Mouse (Mus musculus) central nervous system, embryonic 11.5 days (tissue): ENCODE measurements around the gene Ms4a6c. TPM values are rescaled to one million over a fixed set of nuclear protein-coding genes. Genes with fewer than 3 reads are reported as not detected.

Experiments
- polyA plus RNA-seq: library from polyadenylated mRNA; depleted of rRNA; stranded (reverse); fragments of >200 nt; gene quantifications from 2 replicates; pipeline ENCODE4 v1.2.3, GENCODE M21; 2012; rRNA removed

Ms4a6c gene
- 2.6 and 3.3 TPM in 2 replicates for polyA plus RNA-seq

DNA sequence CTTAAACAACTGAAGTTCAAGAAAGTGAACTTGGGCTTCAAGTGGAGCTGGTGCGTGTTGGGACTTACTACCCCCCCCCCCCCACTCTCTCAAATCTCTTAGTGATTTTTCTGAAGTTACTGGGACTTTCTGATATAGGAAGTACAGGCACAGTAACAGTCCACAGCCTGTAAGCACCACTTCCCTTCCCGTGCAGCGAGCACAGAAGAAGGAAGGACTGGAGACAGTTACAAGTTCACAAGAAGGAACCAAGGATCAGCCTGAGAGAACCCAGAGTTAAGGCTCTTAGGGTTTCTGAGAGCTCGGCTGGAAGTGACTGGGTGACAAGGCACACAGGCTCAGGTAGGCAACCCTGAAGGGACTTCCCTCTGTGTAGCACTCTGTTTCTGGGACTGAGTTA, at the start of gene Ms4a6c:
Ms4a6c (plus strand) TSS at position 152 of the 400 bp plus-strand sequence.

GRCm38 (mm10) chr19:11443338-11443737, 25.8 kb upstream of the Ms4a6c start, which contains the start of gene Ms4a4b:
Ms4a4b (plus strand) TSS chr19:11443553.

DNA sequence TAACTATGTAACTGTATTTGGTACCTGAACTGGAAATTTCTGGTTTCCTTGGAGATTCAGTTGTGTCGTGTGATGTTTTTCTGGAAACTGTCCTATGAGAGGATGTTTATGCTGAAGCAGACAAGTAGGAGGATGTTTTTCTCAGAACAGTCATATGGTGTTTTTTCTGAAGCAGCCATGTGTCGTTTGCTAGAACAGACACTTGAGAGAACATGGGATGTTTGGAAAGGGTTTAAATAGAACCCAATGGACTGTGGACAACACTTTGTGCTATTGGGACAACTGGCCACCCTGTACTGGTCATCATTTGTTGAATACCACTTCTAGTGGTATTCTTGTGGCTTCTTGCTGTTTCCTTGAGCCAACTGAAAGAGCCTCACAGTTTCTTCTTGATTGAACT, 16.6 kb downstream of the Ms4a6c start, which contains the start of gene Gm8369:
Gm8369 (plus strand) TSS at position 193 of the 400 bp plus-strand sequence.

GRCm38 (mm10) chr19:11516246-11516645, 47.1 kb downstream of the Ms4a6c start, which contains the start of gene Ms4a6b:
Ms4a6b (plus strand) TSS chr19:11516512.

Other genes starting within 250 kb of the Ms4a6c start
- gene Ms4a12, start 236.9 kb upstream of the Ms4a6c start, polyA plus RNA-seq = not detected in 2 replicates
- not detected in 2 replicates for gene Ms4a1, start 203.1 kb upstream of the Ms4a6c start, polyA plus RNA-seq
- gene Ms4a5, start 185.5 kb upstream of the Ms4a6c start, polyA plus RNA-seq = not detected in 2 replicates
- gene Ms4a14, start 154.9 kb upstream of the Ms4a6c start, polyA plus RNA-seq = 0.04 and 0.12 TPM in 2 replicates
- gene Ms4a7, start 133.2 kb upstream of the Ms4a6c start, polyA plus RNA-seq = 0.82 and 0.93 TPM in 2 replicates
- gene Ms4a4a, start 93.8 kb upstream of the Ms4a6c start, polyA plus RNA-seq = 0.66 and 0.78 TPM in 2 replicates
- 0.44 TPM in 1 of 2 replicates, not detected in the other for gene Ms4a4c, start 64.6 kb upstream of the Ms4a6c start, polyA plus RNA-seq
- gene Ms4a4b, start 25.8 kb upstream of the Ms4a6c start, polyA plus RNA-seq = not detected in 2 replicates
- 0.04 and 0.10 TPM in 2 replicates for gene Gm8369, start 16.6 kb downstream of the Ms4a6c start, polyA plus RNA-seq
- 2.4 and 2.9 TPM in 2 replicates for gene Ms4a6b, start 47.1 kb downstream of the Ms4a6c start, polyA plus RNA-seq
- 0.20 and 0.32 TPM in 2 replicates for gene Ms4a4d, start 67.4 kb downstream of the Ms4a6c start, polyA plus RNA-seq
- 1.1 and 1.9 TPM in 2 replicates for gene Ms4a6d, start 135.5 kb downstream of the Ms4a6c start, polyA plus RNA-seq
- gene Ms4a2, start 154.4 kb downstream of the Ms4a6c start, polyA plus RNA-seq = 0.19 TPM in 1 of 2 replicates, not detected in the other
- gene Ms4a3, start 171.5 kb downstream of the Ms4a6c start, polyA plus RNA-seq = 0.25 and 0.50 TPM in 2 replicates
- gene Oosp2, start 191.2 kb downstream of the Ms4a6c start, polyA plus RNA-seq = not detected in 2 replicates
- gene Oosp1, start 221.8 kb downstream of the Ms4a6c start, polyA plus RNA-seq = not detected in 2 replicates
- gene Oosp3, start 227.7 kb downstream of the Ms4a6c start, polyA plus RNA-seq = not detected in 2 replicates